Comparison of ENCODE assay signal across 10 mouse cellular contexts in genomic region chr14:59701492-59701891, GRCm38 (mm10).
DNase-seq lines count a peak whose midpoint lies in the region; ATAC-seq and TF ChIP-seq lines count a peak whose summit lies in the region.
"Had no signal": no experiment of that assay in that cellular context is flagged by ENCODE, and none has a peak within 500 bp of the region (broad histone marks: within the 10 kb centered on the region; RNA-seq: fewer than 3 reads in every experiment).

No protein-coding gene starts in this region.

- no peak overlapping the region for H3K4me2 ChIP-seq in forebrain, embryonic 13.5 days
- no peak overlapping the region for H3K4me2 ChIP-seq in forebrain, embryonic 12.5 days
- no peak overlapping the region for H3K4me2 ChIP-seq in stomach, embryonic 16.5 days (ENCODE audit: low read depth, low read length)
- H3K4me2 ChIP-seq in stomach, postnatal 0 days (replicated peaks; ENCODE audit: low read depth): no peak overlapping the region
- no peak overlapping the region for H3K4me2 ChIP-seq in neural tube, embryonic 15.5 days
- H3K4me2 ChIP-seq in intestine, postnatal 0 days (replicated peaks; ENCODE audit: low read depth): no peak overlapping the region

- H3K36me3 ChIP-seq in forebrain, embryonic 13.5 days (ENCODE audit: poor library complexity, severe bottlenecking): no peaks in the 10 kb centered on the region
- H3K36me3 ChIP-seq in forebrain, embryonic 12.5 days (replicated peaks): no peaks in the 10 kb centered on the region
- no peaks in the 10 kb centered on the region for H3K36me3 ChIP-seq in stomach, embryonic 16.5 days (ENCODE audit: control insufficient read depth, insufficient read depth, low read length)
- no peaks in the 10 kb centered on the region for H3K36me3 ChIP-seq in stomach, postnatal 0 days (ENCODE audit: control insufficient read depth, insufficient read depth, low read length)
- no peaks in the 10 kb centered on the region for H3K36me3 ChIP-seq in neural tube, embryonic 15.5 days
- no peaks in the 10 kb centered on the region for H3K36me3 ChIP-seq in intestine, postnatal 0 days (ENCODE audit: control insufficient read depth, insufficient read depth)

- no peak overlapping the region for H3K4me3 ChIP-seq in forebrain, embryonic 13.5 days
- H3K4me3 ChIP-seq in forebrain, embryonic 12.5 days (replicated peaks): no peak overlapping the region
- H3K4me3 ChIP-seq in stomach, embryonic 16.5 days (replicated peaks; ENCODE audit: low read length): no peak overlapping the region
- no peak overlapping the region for H3K4me3 ChIP-seq in stomach, postnatal 0 days (ENCODE audit: low read depth, low read length)
- H3K4me3 ChIP-seq in neural tube, embryonic 15.5 days (replicated peaks): no peak overlapping the region
- no peak overlapping the region for H3K4me3 ChIP-seq in intestine, postnatal 0 days (ENCODE audit: low read depth, low read length)

- DNase-seq in stomach, postnatal 0 days (ENCODE audit: low spot score): no peak
- DNase-seq in heart, postnatal 14 days: peak; percentile 56 to 59
- DNase-seq: B cell, adult 2 months; lung, postnatal 14 days had no signal

- H3K9ac ChIP-seq in forebrain, embryonic 13.5 days: no peak overlapping the region
- no peak overlapping the region for H3K9ac ChIP-seq in forebrain, embryonic 12.5 days
- H3K9ac ChIP-seq in stomach, embryonic 16.5 days (ENCODE audit: low read length): no peak overlapping the region
- no peak overlapping the region for H3K9ac ChIP-seq in stomach, postnatal 0 days (ENCODE audit: low read length)
- no peak overlapping the region for H3K9ac ChIP-seq in neural tube, embryonic 15.5 days (replicated peaks)
- no peak overlapping the region for H3K9ac ChIP-seq in intestine, postnatal 0 days (ENCODE audit: low read depth, low read length)

- no peak for TF ChIP-seq EP300 in stomach, postnatal 0 days (optimal IDR thresholded peaks at IDR 0.05)

- H3K9me3 ChIP-seq in forebrain, embryonic 13.5 days (replicated peaks): no peaks in the 10 kb centered on the region
- no peaks in the 10 kb centered on the region for H3K9me3 ChIP-seq in forebrain, embryonic 12.5 days
- no peaks in the 10 kb centered on the region for H3K9me3 ChIP-seq in stomach, embryonic 16.5 days (replicated peaks; ENCODE audit: control insufficient read depth, low read length)
- no peaks in the 10 kb centered on the region for H3K9me3 ChIP-seq in stomach, postnatal 0 days (ENCODE audit: control insufficient read depth, low read length)
- H3K9me3 ChIP-seq in neural tube, embryonic 15.5 days (replicated peaks): no peaks in the 10 kb centered on the region
- no peaks in the 10 kb centered on the region for H3K9me3 ChIP-seq in intestine, postnatal 0 days (ENCODE audit: control insufficient read depth)

- intact Hi-C loops in heart, postnatal 14 days (cut with DNase I): no loop called here

- TF ChIP-seq CTCF in stomach, postnatal 0 days (IDR thresholded peaks at IDR 0.05; ENCODE audit: low read depth): no peak
- no peak for TF ChIP-seq CTCF in intestine, postnatal 0 days (IDR thresholded peaks at IDR 0.05; ENCODE audit: low read depth)

- ATAC-seq in forebrain, embryonic 13.5 days: peak; percentile 80
- no peak for ATAC-seq in forebrain, embryonic 12.5 days (ENCODE audit: low FRiP score)
- peak; percentile 70; the same call in 1 of the 2 replicates for ATAC-seq in stomach, embryonic 16.5 days (ENCODE audit: insufficient read depth, low FRiP score)
- no peak for ATAC-seq in stomach, postnatal 0 days (ENCODE audit: low FRiP score, low TSS enrichment)
- ATAC-seq in neural tube, embryonic 15.5 days (ENCODE audit: low FRiP score): peak; percentile 47; the same call in 1 of the 2 replicates
- ATAC-seq in CD4-positive, CD25-positive, alpha-beta regulatory T cell, adult 4 months: no peak
- no peak for ATAC-seq in intestine, postnatal 0 days

- peak overlapping the region; percentile 51; the same call in 1 of the 2 replicates for H3K27ac ChIP-seq in forebrain, embryonic 13.5 days
- no peak overlapping the region for H3K27ac ChIP-seq in forebrain, embryonic 12.5 days
- H3K27ac ChIP-seq in stomach, embryonic 16.5 days (ENCODE audit: low read length): no peak overlapping the region
- H3K27ac ChIP-seq in stomach, postnatal 0 days (replicated peaks): no peak overlapping the region
- H3K27ac ChIP-seq in neural tube, embryonic 15.5 days (replicated peaks): no peak overlapping the region
- H3K27ac ChIP-seq in intestine, postnatal 0 days (ENCODE audit: low read depth, low read length): no peak overlapping the region

- H3K4me1 ChIP-seq in forebrain, embryonic 13.5 days: peaks cover 18% of the 10 kb centered on the region
- peaks cover 8% of the 10 kb centered on the region for H3K4me1 ChIP-seq in forebrain, embryonic 12.5 days
- H3K4me1 ChIP-seq in stomach, embryonic 16.5 days (ENCODE audit: control insufficient read depth, insufficient read depth, low read length): peaks cover 3% of the 10 kb centered on the region; the same call in 1 of the 2 replicates
- no peaks in the 10 kb centered on the region for H3K4me1 ChIP-seq in stomach, postnatal 0 days (replicated peaks; ENCODE audit: control insufficient read depth, insufficient read depth)
- peaks cover 6% of the 10 kb centered on the region for H3K4me1 ChIP-seq in neural tube, embryonic 15.5 days
- H3K4me1 ChIP-seq in intestine, postnatal 0 days (replicated peaks; ENCODE audit: control insufficient read depth, insufficient read depth, low read length): no peaks in the 10 kb centered on the region

- H3K27me3 ChIP-seq in forebrain, embryonic 13.5 days: no peaks in the 10 kb centered on the region; the same call in 1 of the 2 replicates
- no peaks in the 10 kb centered on the region; the same call in 1 of the 2 replicates for H3K27me3 ChIP-seq in forebrain, embryonic 12.5 days
- H3K27me3 ChIP-seq in stomach, embryonic 16.5 days (ENCODE audit: control insufficient read depth, insufficient read depth, low read length): no peaks in the 10 kb centered on the region
- no peaks in the 10 kb centered on the region for H3K27me3 ChIP-seq in stomach, postnatal 0 days (ENCODE audit: control insufficient read depth, insufficient read depth, low read length)
- H3K27me3 ChIP-seq in neural tube, embryonic 15.5 days (replicated peaks): 0 out of 2 replicates have a peak, but pooled peaks cover 3% of the 10 kb centered on the region
- H3K27me3 ChIP-seq in intestine, postnatal 0 days (replicated peaks; ENCODE audit: control insufficient read depth, insufficient read depth, low read length): no peaks in the 10 kb centered on the region

- 17% methylated on average over 5 of the region's 5 CpGs for WGBS in forebrain, embryonic 13.5 days
- 34% methylated on average over 5 of the region's 5 CpGs for WGBS in forebrain, embryonic 12.5 days
- WGBS in stomach, embryonic 16.5 days: 31% methylated on average over 5 of the region's 5 CpGs
- WGBS in stomach, postnatal 0 days: 38% methylated on average over 5 of the region's 5 CpGs
- WGBS in neural tube, embryonic 15.5 days: 46% methylated on average over 5 of the region's 5 CpGs
- 42% methylated on average over 5 of the region's 5 CpGs for WGBS in intestine, postnatal 0 days

Comparison
In these comparisons a context has a peak if more than half of its experiments do, and no peak if none do; other contexts are left out.
1. ATAC-seq: peak in forebrain, embryonic 13.5 days (single experiment), stomach, embryonic 16.5 days (single experiment) and neural tube, embryonic 15.5 days (single experiment); none in forebrain, embryonic 12.5 days (single experiment), stomach, postnatal 0 days (single experiment), CD4-positive, CD25-positive, alpha-beta regulatory T cell, adult 4 months (single experiment) and intestine, postnatal 0 days (single experiment).